Mouse (Mus musculus): ENCODE results near the gene Tmigd3. TPM values are rescaled to one million over a fixed set of nuclear protein-coding genes. Genes with fewer than 3 reads are reported as not detected.

Tmigd3 gene
- 0.20 TPM in 1 of 2 replicates, not detected in the other for polyA plus RNA-seq (2012; rRNA removed)

- no peak for DNase-seq (ENCODE audit: extremely low spot score in 1 of 2, low spot score in 1 of 2)
Observed at GRCm38 (mm10) chr3:105870558-105870957, at the start of gene Tmigd3, which contains the start of gene Adora3. TSS of gene Tmigd3 (plus strand) at chr3:105870903. TSS of gene Adora3 (plus strand) at chr3:105870858.

- DNase-seq (ENCODE audit: extremely low spot score in 1 of 2, low spot score in 1 of 2) = no peak
Observed at GRCm38 (mm10) chr3:105821504-105821903, 49.2 kb upstream of the Tmigd3 start.

GRCm38 (mm10) chr3:105823609-105824008 lies 47.1 kb upstream of the Tmigd3 start:
- no peak for DNase-seq (ENCODE audit: extremely low spot score in 1 of 2, low spot score in 1 of 2)

GRCm38 (mm10) chr3:105824103-105824502 lies 46.6 kb upstream of the Tmigd3 start:
- no peak for DNase-seq (ENCODE audit: extremely low spot score in 1 of 2, low spot score in 1 of 2)

GRCm38 (mm10) chr3:105824704-105825103 lies 46.0 kb upstream of the Tmigd3 start:
- no peak for DNase-seq (ENCODE audit: extremely low spot score in 1 of 2, low spot score in 1 of 2)

GRCm38 (mm10) chr3:105825501-105826161 lies 45.1 kb upstream of the Tmigd3 start:
- DNase-seq (ENCODE audit: extremely low spot score in 1 of 2, low spot score in 1 of 2) = no peak

- no peak for DNase-seq (ENCODE audit: extremely low spot score in 1 of 2, low spot score in 1 of 2)
Observed at GRCm38 (mm10) chr3:105831584-105831983, 39.1 kb upstream of the Tmigd3 start.

- no peak for DNase-seq (ENCODE audit: extremely low spot score in 1 of 2, low spot score in 1 of 2)
Observed at GRCm38 (mm10) chr3:105835875-105836274, 34.8 kb upstream of the Tmigd3 start.

GRCm38 (mm10) chr3:105836883-105837282 lies 33.8 kb upstream of the Tmigd3 start:
- DNase-seq (ENCODE audit: extremely low spot score in 1 of 2, low spot score in 1 of 2) = no peak

GRCm38 (mm10) chr3:105838655-105839054 lies 32.0 kb upstream of the Tmigd3 start:
- no peak for DNase-seq (ENCODE audit: extremely low spot score in 1 of 2, low spot score in 1 of 2)

- DNase-seq (ENCODE audit: extremely low spot score in 1 of 2, low spot score in 1 of 2) = no peak
Observed at GRCm38 (mm10) chr3:105839836-105840235, 30.9 kb upstream of the Tmigd3 start.

GRCm38 (mm10) chr3:105846294-105847069 lies 24.2 kb upstream of the Tmigd3 start:
- DNase-seq (ENCODE audit: extremely low spot score in 1 of 2, low spot score in 1 of 2) = no peak

- DNase-seq (ENCODE audit: extremely low spot score in 1 of 2, low spot score in 1 of 2) = no peak
Observed at GRCm38 (mm10) chr3:105853781-105854180, 16.9 kb upstream of the Tmigd3 start.

GRCm38 (mm10) chr3:105854786-105855185 lies 15.9 kb upstream of the Tmigd3 start:
- no peak for DNase-seq (ENCODE audit: extremely low spot score in 1 of 2, low spot score in 1 of 2)

GRCm38 (mm10) chr3:105857513-105857912 lies 13.2 kb upstream of the Tmigd3 start:
- no peak for DNase-seq (ENCODE audit: extremely low spot score in 1 of 2, low spot score in 1 of 2)

- no peak for DNase-seq (ENCODE audit: extremely low spot score in 1 of 2, low spot score in 1 of 2)
Observed at GRCm38 (mm10) chr3:105861747-105862366, 8.8 kb upstream of the Tmigd3 start.

GRCm38 (mm10) chr3:105864123-105864522 lies 6.6 kb upstream of the Tmigd3 start:
- no peak for DNase-seq (ENCODE audit: extremely low spot score in 1 of 2, low spot score in 1 of 2)

- DNase-seq (ENCODE audit: extremely low spot score in 1 of 2, low spot score in 1 of 2) = peak in 1 of 2 experiments; percentile 62
Observed at GRCm38 (mm10) chr3:105865122-105865521, 5.6 kb upstream of the Tmigd3 start.

- no peak for DNase-seq (ENCODE audit: extremely low spot score in 1 of 2, low spot score in 1 of 2)
Observed at GRCm38 (mm10) chr3:105868135-105868534, 2.6 kb upstream of the Tmigd3 start.

GRCm38 (mm10) chr3:105872034-105872433 lies 1.3 kb downstream of the Tmigd3 start:
- DNase-seq (ENCODE audit: extremely low spot score in 1 of 2, low spot score in 1 of 2) = no peak

- no peak for DNase-seq (ENCODE audit: extremely low spot score in 1 of 2, low spot score in 1 of 2)
Observed at GRCm38 (mm10) chr3:105872579-105872978, 1.9 kb downstream of the Tmigd3 start.
